Mouse (Mus musculus) right cerebral cortex, adult 2 months (tissue): Measurements from ENCODE around the gene Ggn.
"Not testable (repeated sequence)": the region's sequence is repeated elsewhere in the genome, so short reads cannot be mapped to it uniquely, and the experiment has no call there.

Source experiments
- DNase-seq, 2 experiments: peaks; one replicate each; pipeline ENCODE4 v3.0.0; 2021 to 2022; ENCODE audit warnings: low spot score in 2 of 2

Gene Ggn

GRCm38 (mm10) chr7:29212199-29212765 is 42.3 kb downstream of the Ggn start:
- DNase-seq, result no peak

- not testable (repeated sequence) for DNase-seq
These were observed 43.0 kb downstream of the Ggn start for GRCm38 (mm10) chr7:29212775-29213560.

- DNase-seq, result no peak
These were observed 43.7 kb downstream of the Ggn start, which contains the start of gene Catsperg1 for GRCm38 (mm10) chr7:29213675-29214082. Gene Catsperg1, minus strand, starts transcription at chr7:29214035.

GRCm38 (mm10) chr7:29214236-29214635 is 44.2 kb downstream of the Ggn start:
- no peak for DNase-seq

GRCm38 (mm10) chr7:29214846-29215245 is 44.8 kb downstream of the Ggn start:
- DNase-seq, result no peak
